Mouse (Mus musculus) kidney, adult 2 months (tissue): ENCODE measurements around the gene Ptpn14. TPM values are rescaled to one million over a fixed set of nuclear protein-coding genes. Genes with fewer than 3 reads are reported as not detected.

Source experiments
- DNase-seq: peaks from one replicate; pipeline ENCODE4 v3.0.0; 2021
- H3K27ac ChIP-seq: fragments of 200-500 bp; 2 replicates; pipeline ENCODE4 v1.5.1; 2012; ENCODE audit warnings: low read depth, low read length, control low read depth, inconsistent platforms; ENCODE audit not compliant: insufficient read depth
- H3K27me3 ChIP-seq: fragments of 200-500 bp; replicated peaks from 2 replicates; pipeline ENCODE4 v1.6.1; 2012; ENCODE audit warnings: mild to moderate bottlenecking, moderate library complexity, low read length, inconsistent platforms; ENCODE audit not compliant: control insufficient read depth, insufficient read depth
- H3K36me3 ChIP-seq: fragments of 200-500 bp; 2 replicates; pipeline ENCODE4 v1.6.1; 2012; ENCODE audit warnings: mild to moderate bottlenecking, moderate library complexity, low read length, inconsistent platforms; ENCODE audit not compliant: control insufficient read depth, insufficient read depth
- H3K4me1 ChIP-seq: fragments of 200-500 bp; 2 replicates; pipeline ENCODE4 v1.6.1; 2011; ENCODE audit warnings: low read length; ENCODE audit not compliant: control insufficient read depth, insufficient read depth
- H3K4me3 ChIP-seq: fragments of 200-500 bp; 2 replicates; pipeline ENCODE4 v1.5.1; 2011; ENCODE audit warnings: mild to moderate bottlenecking, low read depth, low read length, control low read depth; ENCODE audit not compliant: insufficient read depth
- CTCF ChIP-seq: fragments of 200-500 bp; conservative IDR thresholded peaks from 2 replicates; pipeline ENCODE4 v1.5.1; 2011; ENCODE audit warnings: low read depth, mild to moderate bottlenecking, control low read depth, low read length, moderate library complexity, mixed read lengths; ENCODE audit not compliant: insufficient read depth, insufficient read length
- POLR2A ChIP-seq: fragments of 200-500 bp; IDR thresholded peaks from one replicate; pipeline ENCODE4 v1.6.1; 2011; ENCODE audit warnings: low read depth, low read length, control low read depth
- WGBS: fragments of 180-500 bp; shearing (Covaris S2); methylation state at CpG from one replicate; pipeline ENCODE4 v1.1.7; 2018; 5-methylcytosine and 5-hydroxymethylcytosine counted together
- polyA plus RNA-seq: library from polyadenylated mRNA; depleted of rRNA; stranded (reverse); fragments of >200 nt; gene quantifications from 2 replicates; pipeline ENCODE4 v1.2.3, GENCODE M21; 2012; rRNA removed

Ptpn14 gene
- 11.2 and 11.4 TPM in 2 replicates for polyA plus RNA-seq

DNA sequence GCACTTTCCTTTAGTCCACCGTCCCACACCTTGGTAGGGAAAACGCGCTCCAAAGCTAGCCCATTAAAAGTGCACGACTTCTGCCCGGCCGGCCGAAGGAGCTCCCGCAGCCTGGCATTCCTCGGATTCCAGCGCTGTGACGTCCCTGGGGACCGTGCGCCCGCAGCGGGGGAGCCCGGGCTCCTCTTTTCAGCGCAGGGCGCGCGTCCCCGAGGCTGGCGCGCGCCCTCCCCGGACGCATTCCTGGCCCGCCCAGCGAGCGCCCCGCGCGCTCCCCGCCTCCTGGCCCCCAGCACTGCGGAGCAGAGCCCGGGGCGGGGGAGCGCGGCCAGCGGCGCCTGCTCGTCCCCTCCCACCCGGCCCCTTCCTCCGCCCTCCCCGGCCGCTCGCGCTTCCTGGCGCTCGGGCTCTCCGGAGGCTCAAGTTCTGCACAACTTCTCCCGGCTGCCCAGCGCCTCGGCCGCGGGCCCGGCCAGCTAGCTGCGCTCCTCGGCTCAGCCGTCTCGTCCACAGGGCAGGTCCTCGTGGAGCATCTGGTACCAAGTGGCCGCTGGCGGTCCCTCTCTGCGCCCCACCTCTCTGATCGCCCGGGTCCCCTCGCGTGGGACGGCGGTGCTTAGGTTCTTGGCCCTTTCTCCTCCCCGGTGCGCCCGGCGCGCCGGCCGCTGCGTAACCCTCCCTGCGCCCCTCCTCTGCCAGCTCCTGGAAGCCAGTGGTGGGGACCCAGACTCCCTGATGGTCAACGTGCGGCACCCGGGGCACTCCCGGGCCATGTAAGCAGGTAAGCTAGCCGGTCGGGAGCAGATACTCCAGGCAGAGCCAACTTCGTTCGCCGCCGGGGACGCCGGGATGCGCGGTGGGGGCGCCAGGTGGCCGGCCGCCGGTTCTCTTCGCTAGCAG lies at the start of gene Ptpn14:
Gene Ptpn14, plus strand, starts transcription at position 385 of the 900 bp plus-strand sequence.
- DNase-seq, result peak; percentile 92

GRCm38 (mm10) chr1:189679555-189679954 lies 48.5 kb upstream of the Ptpn14 start:
- WGBS, result 92% methylated on average over 3 of the region's 3 CpGs

More for the DNA sequence above, at the start of gene Ptpn14:
- peak within 1 kb of the TSS; percentile 79 for H3K4me3 ChIP-seq
- no peaks in the 10 kb centered on the region for H3K27me3 ChIP-seq
- TF ChIP-seq CTCF, result no peak
- no peak for TF ChIP-seq POLR2A
- H3K36me3 ChIP-seq, result no peaks in the 10 kb centered on the region
- peak within 1 kb of the TSS; percentile 100 for H3K27ac ChIP-seq
- peaks cover 13% of the 10 kb centered on the region for H3K4me1 ChIP-seq
- 1% methylated on average over 95 of the region's 98 CpGs for whole genome bisulfite sequencing

GRCm38 (mm10) chr1:189684786-189685415 lies 43.2 kb upstream of the Ptpn14 start:
- 90% methylated on average over 9 of the region's 9 CpGs for WGBS
- DNase-seq, result no peak
- no peaks in the 10 kb centered on the region for H3K4me1 ChIP-seq
- TF ChIP-seq CTCF, result no peak
- H3K36me3 ChIP-seq, result no peaks in the 10 kb centered on the region
- H3K4me3 ChIP-seq, result no peak overlapping the region
- H3K27me3 ChIP-seq, result no peaks in the 10 kb centered on the region
- H3K27ac ChIP-seq, result no peak overlapping the region

More at GRCm38 (mm10) chr1:189679555-189679954, 48.5 kb upstream of the Ptpn14 start:
- H3K27ac ChIP-seq, result no peak overlapping the region
- no peak overlapping the region for H3K4me3 ChIP-seq
- H3K4me1 ChIP-seq, result no peaks in the 10 kb centered on the region
- no peak for DNase-seq
- TF ChIP-seq CTCF (no peak), POLR2A (no peak)
- no peaks in the 10 kb centered on the region for H3K36me3 ChIP-seq
- no peaks in the 10 kb centered on the region for H3K27me3 ChIP-seq

- Histone ChIP-seq H3K4me1 (no peaks in the 10 kb centered on the region), H3K36me3 (no peaks in the 10 kb centered on the region), H3K27ac (no peak overlapping the region), H3K27me3 (no peaks in the 10 kb centered on the region), H3K4me3 (no peak overlapping the region)
- no peak for DNase-seq
- TF ChIP-seq CTCF (no peak), POLR2A (no peak)
- 62% methylated on average over 6 of the region's 6 CpGs for WGBS
Measured at GRCm38 (mm10) chr1:189686025-189686424, 42.0 kb upstream of the Ptpn14 start.

- no peak for TF ChIP-seq CTCF
- no peak for TF ChIP-seq POLR2A
- Histone ChIP-seq H3K27ac (no peak within 1 kb of the TSS), H3K4me3 (peak within 1 kb of the TSS; percentile 75), H3K4me1 (no peaks in the 10 kb centered on the region), H3K36me3 (no peaks in the 10 kb centered on the region), H3K27me3 (no peaks in the 10 kb centered on the region)
- peak; percentile 99 for DNase-seq
- WGBS, result 1% methylated on average over 54 of the region's 55 CpGs
Measured at GRCm38 (mm10) chr1:189687654-189688387, 40.2 kb upstream of the Ptpn14 start, which contains the start of gene Cenpf. TSS of gene Cenpf (minus strand) at chr1:189688086.

GRCm38 (mm10) chr1:189688388-189688750 lies 39.7 kb upstream of the Ptpn14 start:
- no peak overlapping the region for H3K27ac ChIP-seq
- H3K4me1 ChIP-seq, result no peaks in the 10 kb centered on the region
- no peaks in the 10 kb centered on the region for H3K27me3 ChIP-seq
- H3K4me3 ChIP-seq, result peak overlapping the region; percentile 75
- no peak for DNase-seq
- TF ChIP-seq CTCF (no peak), POLR2A (no peak)
- WGBS, result under 1% methylated on average over 15 of the region's 15 CpGs
- no peaks in the 10 kb centered on the region for H3K36me3 ChIP-seq
